Mouse (Mus musculus) frontal cortex, postnatal 14 days (tissue): ENCODE measurements around the gene Pkn3.
"Not testable (repeated sequence)": the region's sequence is repeated elsewhere in the genome, so short reads cannot be mapped to it uniquely, and the experiment has no call there.

Experiments
- DNase-seq, 2 experiments: peaks; one replicate each; pipeline ENCODE4 v3.0.0; 2022; ENCODE audit warnings: low spot score in 2 of 2

Pkn3 gene

DNA sequence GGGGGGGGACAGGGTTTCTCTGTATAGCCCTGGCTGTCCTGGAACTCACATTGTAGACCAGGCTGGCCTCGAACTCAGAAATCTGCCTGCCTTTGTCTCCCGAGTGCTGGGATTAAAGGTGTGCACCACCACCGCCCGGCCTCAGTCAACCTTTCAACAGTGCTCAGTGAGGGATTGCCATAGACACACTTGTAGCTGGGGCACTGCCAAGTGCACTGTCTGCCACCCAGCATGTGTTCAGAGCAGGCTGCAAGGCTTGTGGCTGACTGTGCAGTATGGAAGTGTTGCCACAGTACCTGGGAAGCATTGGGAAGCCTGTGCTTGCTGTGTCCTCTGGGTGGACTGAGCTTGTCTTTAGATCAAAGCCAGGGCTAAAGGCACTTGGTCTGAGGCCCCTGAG, 62.5 kb downstream of the Pkn3 start:
- DNase-seq, result not testable (repeated sequence)
